Mouse (Mus musculus): ENCODE measurements at regions not wholly inside any gene's neighbourhood (a gene's known extent, or its start where the extent isn't known, plus 50 kb on each side); places are given as distances from the start of the nearest gene placed in this dataset.
A peak's percentile ranks its signal among the peaks of the same experiment; 100 is the strongest.

DNA sequence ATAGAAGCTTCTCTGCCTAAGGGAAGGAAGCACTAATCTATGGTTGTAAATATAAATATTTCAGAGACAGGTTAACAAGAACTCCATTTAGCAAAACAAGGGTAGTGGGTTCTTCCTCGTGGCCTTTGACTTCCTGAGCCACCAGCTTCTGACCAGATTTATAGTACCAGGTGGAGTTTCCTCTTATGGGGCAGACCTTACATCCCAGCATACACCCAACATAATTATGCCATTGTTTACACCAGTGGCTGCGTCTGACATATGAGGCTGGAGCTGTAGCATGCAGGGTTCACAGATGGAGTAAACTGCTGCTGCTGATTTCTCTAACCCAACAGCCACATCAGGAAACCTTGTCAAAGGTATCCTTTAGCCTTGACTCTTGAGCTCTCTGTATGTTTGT lies 75.5 kb downstream of the Trib2 start:
- no peak for DNase-seq (ENCODE audit: low spot score)

DNA sequence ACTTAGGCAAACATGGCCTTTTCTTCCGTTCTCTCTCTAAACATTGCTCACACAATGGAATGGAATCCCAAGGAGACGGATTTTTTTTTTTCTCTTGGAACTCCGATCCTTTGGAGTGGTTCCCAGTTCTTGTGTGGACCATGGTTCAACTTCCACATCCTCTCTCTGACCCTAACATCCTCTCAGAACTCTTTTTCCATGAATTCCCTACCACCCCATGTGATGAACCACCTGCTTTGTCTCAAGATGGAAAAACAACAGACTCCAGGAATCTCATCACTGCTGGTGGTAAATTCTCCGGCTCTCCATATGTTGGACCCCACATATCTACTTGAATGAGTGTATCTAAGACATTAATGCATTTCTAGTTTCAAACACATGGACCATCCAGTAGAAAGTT lies 77.7 kb downstream of the Trib2 start:
- DNase-seq (ENCODE audit: low spot score) = no peak

DNA sequence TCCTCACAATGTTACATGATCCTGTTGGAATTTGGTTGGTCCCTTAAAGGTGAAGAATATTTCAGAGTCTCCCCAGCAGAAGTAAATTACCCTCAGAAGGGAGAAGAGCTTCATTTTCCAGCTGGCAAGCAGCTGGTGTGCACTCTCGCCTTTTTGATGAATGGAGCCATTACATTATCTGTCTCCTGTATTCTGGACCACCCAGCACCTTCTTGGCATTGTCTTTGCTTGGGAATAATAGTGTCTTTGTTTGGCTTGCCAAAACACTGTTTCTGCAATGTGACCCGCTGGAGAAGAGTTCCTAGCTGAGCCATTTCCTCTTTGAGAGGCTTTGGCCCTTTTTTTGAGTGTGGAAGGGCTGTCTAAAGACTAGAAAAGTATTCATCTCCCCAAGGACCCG lies 85.5 kb downstream of the Trib2 start:
- DNase-seq (ENCODE audit: low spot score) = no peak

DNA sequence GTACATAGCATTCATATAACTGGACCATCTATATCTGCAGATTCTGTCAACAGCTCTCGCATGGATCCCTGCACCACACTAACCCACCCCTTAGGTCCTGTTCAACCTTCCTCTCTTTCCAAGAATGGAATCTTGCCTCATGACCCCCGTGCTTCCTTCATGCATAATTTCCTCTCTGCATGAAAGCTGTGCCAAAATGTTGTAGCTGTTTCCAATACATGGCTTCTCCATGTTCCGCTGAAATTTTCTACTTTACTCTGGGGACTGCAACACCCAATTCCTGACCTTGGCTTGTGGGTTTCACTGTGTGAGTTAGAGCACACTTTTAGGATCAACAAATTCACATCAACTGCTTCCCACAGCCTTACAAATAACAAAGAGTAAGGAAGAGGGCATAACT lies 87.0 kb downstream of the Trib2 start:
- DNase-seq (ENCODE audit: low spot score) = no peak

DNA sequence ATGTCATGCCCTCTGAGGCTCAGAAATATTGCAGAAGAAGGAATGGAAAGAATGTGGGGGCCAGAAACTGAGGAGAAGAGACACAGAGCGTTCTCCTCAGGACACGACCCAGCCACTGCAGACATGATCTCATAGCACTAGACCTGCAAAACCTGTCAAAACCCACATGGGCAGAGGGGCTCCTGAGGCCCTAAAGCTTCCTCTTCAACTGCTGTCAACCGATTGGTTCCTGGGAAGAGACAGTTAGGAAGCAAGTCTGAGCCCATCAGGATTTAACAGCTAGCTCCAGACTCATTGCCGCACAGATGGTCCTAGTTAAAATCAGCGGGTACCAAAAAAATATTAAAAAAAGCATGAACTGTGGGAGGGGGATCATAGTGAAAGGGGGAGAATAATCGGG lies 93.2 kb downstream of the Trib2 start:
- DNase-seq (ENCODE audit: low spot score) = no peak

DNA sequence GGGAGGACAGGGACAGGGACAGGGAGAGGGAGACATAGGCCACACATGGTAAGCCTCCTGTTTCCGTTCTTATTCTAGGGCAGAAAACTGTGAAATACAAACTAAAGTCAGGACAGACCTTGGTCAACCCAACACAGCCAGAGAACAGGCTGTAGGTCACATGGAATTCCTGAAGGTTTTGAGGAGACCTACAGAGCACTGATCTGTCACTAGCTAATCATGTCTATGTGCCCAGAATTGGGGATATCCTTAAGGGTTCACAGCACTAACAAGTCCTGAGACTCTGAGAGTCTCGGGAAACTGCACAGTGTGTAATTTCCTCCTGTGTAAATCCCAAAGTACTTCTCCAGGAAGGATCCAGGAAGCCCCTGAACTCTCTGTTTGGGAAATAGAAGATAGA lies 94.6 kb downstream of the Trib2 start:
- no peak for DNase-seq (ENCODE audit: low spot score)

DNA sequence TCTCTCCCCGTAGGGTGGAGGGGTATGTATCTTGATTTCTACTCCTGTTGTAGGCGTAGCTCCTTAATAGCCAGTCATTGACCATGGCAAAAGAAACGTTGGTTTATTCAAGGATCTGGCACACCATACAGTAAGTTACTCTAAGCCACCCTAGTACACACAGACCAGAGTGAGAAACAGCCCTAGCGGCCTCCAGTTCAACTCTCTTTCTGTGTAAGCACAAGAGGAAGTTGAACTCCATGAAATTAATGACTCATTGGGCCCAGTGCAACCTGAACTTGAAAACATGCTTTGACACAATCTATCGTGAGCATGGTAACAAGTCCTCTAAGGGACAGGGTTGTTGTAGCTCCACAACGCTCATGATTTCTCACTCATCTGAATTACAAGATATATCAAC lies 96.6 kb downstream of the Trib2 start:
- no peak for DNase-seq (ENCODE audit: low spot score)

DNA sequence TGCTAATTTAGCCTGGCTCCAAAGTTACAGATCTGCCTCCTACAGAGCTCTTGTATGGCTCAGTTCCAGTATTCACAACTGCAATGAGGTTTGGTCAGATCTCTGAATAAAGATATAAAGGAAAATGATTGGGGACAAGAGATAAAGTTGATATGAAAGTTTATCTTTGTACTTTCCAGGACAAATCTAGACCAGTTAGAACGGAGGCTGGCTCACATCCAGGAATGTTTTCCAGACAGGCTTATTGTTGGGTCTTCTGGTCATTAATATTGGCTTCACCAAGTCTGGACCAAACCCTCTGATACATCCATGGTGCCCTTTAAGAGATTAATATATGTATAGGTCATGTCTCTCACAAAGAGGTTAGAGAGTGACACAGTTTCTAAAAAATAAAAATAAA lies 97.9 kb downstream of the Trib2 start:
- DNase-seq (ENCODE audit: low spot score) = no peak

DNA sequence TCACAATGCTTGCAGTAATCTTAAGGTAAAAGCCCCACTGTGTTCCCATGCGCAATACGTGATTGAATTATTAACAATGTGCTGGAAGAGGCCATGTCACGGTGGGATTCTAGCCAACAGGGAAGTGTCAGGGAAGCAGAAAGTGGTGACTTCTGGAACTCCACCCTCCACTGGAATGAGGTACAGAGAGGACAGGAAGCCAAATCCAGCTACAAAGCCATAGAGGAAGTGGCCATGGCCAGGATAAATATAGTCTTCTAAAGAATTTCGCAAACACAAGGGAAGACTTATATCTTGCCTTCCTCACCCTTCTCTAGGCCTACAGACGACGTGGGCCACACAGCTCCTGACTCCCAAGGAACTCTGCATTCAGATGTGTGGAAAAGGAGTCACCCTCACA lies 98.7 kb downstream of the Trib2 start:
- DNase-seq (ENCODE audit: low spot score) = no peak

DNA sequence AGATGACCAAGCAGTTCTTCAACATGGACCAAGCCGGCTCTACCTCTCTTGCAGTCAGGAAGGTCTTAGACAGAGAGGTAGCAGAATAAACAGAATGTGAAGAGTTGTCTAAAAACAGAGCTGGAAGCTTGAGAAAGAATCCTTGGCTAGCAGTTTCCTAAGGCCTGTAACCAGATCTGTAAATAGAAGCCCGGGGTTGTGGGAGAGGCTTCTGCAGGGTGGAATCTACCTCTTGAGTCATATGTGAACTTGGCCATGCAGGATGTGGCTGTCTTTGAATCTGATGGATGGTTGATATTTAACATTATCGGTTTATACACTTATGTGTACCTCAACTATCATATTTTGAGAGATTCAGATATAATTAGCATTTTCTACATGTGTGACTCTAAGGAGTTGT lies 99.4 kb downstream of the Trib2 start:
- no peak for DNase-seq (ENCODE audit: low spot score)

DNA sequence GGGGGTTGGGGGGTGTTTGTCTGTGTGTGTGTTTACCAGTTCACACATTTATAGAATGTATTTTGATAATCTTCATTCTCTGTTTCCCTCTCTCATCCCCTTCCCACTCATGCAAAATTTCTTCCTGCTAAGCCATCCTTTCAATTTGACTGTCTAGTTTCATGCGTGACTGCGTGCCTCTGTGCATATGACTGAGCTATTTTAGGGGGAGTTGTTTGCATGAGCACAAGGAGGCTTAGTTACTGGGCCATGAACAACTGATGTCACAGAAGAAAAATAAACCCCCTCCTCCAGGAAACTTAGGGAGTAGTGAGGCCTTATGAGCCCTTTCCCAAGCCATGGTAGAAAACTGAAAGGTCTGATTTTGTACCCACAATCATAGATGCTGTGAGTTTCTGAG lies 103.1 kb downstream of the Trib2 start:
- no peak for DNase-seq (ENCODE audit: low spot score)

DNA sequence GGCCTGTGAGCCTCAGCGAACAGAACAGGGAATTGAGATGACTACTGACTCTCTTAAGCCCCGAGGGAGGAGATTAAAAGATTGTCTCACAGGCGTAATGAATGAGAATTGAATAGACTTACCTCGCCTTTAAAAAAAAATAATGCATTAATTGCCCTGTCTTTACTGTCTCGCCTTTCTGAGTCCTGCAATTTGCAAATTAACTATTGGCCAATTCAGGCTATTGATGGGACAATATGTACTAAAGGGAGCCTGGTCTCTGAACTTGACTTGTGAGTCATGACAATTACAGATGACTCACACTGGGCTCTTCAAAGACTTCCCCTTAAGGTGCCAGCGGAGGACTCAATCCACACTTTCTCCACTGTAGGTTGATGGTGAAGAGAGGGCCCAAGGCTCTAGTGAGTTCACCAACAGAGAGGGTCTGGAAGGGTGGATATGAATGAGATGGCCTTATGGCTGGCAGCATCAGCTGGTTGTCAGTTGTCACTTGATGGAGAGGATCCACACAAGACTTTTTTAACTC lies 109.1 kb downstream of the Trib2 start:
- DNase-seq (ENCODE audit: low spot score) = no peak

DNA sequence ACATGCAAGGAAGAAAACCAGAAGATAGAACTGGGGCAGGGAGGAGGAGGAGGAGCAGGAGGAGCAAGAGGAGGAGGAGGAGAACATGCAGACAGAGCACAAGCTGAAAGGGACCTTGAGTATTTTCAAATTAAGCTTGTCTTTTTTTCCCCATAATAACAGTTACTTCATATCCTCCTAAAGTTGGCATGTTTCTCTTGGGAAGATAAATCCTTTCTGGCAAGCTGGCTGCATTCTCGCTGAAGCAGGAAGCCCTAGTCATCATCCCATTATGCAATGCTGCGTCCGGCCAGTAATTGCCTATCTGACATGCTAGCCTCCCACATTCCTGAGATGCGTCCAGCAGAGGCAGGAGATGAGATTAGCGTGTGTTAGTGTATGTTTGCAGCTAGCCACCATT lies 112.3 kb downstream of the Trib2 start:
- DNase-seq (ENCODE audit: low spot score) = peak; percentile 74

DNA sequence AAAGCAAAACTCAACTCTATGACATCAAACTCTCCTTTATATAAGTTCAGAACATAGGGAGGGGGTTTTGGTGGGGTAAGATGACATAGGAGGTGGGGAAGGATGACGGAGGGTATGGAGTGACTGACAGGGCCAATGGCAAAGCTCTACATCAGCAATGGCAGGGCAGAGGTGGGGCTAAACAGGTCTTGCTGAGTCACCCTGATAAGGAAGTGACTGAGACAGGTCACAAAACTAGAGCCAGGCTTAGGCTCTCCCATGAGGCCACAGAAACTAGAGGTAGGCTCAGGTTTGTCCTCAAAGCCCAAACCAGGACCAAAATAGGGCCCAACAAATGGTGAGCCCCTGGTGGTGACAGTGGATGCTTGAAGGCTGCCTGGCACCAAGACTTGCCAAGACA lies 114.6 kb downstream of the Trib2 start:
- no peak for DNase-seq (ENCODE audit: low spot score)

DNA sequence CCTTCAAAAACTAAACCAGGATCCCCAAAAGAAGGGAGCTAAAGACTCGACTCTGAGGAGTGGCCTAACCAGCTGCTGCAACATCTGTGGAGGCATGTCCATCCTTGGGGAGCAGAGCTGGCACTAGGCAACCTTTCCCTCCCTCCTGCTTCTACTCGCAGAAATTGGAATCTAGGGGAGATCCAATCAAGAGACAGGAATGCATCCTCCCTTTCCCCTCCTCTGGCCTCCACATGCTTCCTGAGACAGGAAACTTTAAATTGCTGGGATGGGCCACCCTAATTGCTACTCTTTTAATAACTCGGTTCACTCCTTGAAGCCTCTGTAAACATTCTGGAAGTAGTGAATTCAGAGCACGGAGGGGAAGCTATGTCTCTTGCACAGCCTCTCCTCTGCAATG lies 117.9 kb downstream of the Trib2 start:
- no peak for DNase-seq (ENCODE audit: low spot score)

DNA sequence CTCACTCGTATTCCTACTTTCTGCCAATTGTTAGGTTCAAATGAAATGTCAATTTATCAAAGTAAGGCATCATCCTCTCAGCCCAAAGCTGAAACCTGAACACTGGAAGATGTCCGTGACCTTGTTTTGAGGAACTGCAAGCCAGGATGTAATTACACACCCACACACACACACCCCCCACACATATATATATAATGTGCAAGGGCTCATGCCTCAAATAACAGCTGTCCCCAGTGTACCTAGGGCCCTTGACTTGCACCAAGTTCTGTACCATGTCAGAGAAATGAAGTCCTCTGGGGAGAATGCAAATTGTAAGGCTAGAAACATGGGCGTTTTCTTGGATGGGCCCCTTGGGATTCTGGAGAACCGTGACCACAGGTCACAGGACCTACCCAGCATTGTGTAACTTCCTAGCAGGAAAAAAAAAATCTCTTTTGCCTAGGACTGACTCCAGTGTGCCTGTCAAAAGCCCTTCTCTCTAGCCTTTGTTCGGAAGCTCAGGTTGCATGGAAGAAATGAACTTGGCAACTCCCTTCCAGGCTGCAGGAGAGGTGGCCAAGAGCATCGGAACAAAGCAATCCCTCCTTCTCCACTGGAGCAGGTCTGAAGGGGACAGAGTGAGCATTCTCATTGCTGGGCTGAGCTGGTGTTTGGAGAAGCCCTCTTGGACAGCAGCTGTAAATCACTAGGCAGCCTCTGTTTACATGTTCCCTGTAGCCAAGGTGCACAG lies 118.5 kb downstream of the Trib2 start:
- DNase-seq (ENCODE audit: low spot score) = no peak

DNA sequence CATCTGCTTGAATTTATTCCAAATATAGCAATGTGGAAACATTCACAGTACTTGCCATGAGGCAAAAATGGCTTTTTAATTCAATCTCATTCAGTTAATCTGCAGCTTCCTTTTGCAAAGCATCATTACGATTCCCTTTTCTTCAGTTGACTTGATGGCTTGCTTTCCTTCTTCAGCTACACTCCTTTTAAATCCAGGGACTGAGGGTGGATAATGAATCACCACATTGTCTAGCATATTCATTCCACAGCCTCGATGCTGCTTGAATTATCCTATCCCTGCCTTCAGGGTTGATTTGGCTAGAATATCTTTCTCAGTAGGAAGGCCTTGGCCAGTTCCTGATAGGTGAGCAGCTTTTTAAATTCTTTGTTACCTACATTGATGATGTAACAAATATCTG lies 128.4 kb downstream of the Trib2 start:
- DNase-seq (ENCODE audit: low spot score) = no peak

DNA sequence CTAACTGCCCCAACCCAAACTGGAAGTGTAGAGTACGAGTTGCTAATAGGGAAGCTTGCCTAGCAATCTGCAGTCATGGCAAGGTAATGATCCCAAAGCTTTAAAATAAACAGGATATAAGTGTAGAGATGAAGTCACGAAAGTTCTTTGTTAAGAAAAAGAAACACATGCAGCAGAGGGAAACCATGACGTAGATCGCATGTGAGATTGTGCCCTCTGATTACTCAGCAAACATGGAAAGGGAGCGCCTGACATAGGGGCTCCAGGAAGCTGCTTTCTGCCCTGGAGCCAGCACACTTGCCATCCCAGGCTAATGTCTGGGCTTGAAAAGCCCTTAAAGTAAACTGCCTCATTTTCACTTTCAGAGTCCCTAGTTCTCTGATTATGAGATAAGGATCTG lies 132.4 kb downstream of the Trib2 start:
- no peak for DNase-seq (ENCODE audit: low spot score)

DNA sequence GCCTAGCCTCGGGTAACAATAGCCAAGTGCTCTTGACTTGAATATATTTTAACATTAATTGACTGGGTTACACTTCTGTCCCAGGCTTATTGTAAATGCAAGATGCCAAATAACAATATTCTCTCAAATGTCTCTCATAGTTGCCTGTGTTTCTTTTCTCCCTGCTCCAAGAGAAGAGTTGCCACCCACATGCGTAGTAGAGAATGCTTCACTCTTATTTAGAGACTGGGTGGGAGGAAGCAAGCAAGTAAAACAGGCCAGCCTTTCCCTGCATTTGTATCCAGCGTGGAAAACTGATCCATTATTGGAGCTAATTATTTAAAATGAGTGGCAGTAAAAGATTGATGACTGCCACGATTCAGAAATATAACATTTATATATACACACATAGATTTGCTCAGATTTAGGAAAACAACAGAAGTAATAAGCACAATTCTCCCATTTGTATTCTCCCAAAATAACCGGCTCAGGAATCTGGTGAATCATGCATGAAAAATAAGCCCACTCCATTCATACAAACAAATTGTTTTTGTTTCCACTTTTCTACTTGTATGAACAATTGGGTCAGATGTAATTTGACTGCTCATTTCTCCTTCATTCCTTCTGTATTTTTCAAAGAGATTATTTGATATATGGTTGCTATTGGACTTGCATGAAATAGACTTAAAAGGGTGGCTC lies 134.9 kb downstream of the Trib2 start:
- no peak for DNase-seq (ENCODE audit: low spot score)

DNA sequence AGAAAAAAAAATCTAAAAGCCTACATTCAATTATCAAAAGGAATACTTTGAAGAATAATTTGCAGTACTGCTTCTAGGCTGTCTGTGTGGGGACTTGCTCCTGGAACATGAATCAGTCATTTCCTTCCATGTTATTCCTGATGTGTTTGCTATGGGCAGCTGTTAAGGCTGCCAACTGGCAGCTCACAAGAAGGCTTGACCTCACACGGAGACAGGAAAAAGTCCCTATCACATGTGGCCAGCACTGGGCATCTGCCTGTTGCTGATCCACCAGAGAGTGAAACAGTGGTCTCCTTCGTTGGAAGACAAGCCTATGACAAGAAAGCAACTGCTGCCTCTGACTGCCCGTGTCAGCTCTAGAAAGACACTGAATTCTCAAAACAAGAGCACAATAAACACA lies 140.6 kb downstream of the Trib2 start:
- no peak for DNase-seq (ENCODE audit: low spot score)

DNA sequence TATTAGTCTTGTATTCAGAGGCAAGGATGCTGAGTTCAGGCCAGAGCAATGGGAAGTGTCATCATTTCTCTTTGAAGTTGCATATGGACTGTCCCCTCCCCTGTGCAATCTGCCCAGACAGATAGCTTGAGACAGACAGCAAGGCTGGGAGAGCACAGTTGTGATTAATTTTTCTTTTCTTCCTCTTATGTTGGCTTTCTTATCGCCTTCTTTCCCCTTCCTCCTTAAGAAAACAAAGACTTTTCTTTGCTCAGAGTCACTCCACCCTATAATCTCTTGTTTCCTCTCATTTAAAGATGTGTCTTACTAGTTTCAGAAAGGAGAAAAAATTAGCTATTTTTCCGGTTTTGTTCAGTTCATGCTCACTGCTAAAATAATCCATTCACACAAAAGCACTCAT lies 157.0 kb downstream of the Trib2 start:
- DNase-seq (ENCODE audit: low spot score) = no peak

DNA sequence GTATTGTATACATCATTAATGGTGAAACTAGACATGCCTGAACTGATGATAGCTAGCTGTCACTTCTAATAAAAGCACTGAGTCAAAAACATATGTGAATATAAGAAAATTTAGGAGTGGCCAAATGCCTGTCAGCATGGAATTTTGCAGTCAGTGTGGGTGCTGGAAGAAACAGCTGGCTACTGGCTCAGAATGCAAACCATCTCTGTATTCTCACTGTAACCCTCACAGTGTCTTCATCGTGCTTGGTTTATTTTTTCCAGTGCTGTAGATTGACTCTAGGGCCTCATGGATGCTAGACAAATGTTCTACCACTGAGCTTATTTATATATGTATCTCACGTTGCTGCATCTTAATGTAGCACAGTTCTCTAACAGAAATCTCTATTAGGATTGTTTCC lies 157.4 kb downstream of the Trib2 start:
- no peak for DNase-seq (ENCODE audit: low spot score)

DNA sequence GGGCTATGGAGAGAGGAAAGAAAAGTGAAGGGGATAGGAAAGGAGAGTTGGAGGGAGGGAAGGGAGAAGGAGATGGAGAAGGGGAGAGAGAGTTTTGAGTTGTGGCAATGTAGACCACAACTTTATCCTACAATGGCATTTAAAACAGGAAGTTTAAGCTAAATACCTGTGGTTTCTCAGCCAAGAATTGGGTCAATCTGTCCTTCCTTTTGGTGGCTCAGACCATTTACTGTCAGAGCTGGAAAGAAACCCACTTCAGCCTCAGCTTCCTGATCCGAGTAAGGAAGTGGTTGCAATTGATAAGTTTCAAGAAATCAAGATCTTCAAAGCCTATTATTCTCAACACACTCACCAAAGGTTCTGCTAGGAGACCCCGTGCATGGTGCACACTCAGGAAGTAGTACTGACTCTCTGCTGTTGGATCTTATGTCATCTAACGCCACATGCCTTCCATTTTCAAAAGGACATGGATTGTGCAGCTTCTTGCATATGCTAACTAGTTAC lies 158.9 kb downstream of the Trib2 start:
- no peak for DNase-seq (ENCODE audit: low spot score)

DNA sequence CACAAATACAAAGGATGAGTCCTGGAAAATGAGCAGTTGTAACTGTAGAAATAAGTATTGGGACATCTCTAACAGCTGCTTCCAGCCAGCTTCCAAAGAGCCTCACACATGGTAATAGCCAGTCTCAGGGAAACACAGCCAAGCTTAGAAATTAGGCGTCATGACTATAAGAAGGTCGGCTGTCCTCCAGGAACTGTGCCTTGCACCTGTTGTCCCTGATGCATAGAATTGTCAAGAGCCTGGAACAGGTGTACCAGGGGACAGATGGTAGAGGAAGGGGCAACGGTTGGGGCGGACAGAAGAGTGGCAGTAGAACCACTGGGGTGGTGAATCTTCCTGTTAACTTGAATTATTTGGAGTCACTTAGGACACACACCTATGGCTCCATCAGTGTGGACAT lies 162.1 kb downstream of the Trib2 start:
- no peak for DNase-seq (ENCODE audit: low spot score)
